Mouse (Mus musculus) midbrain, embryonic 12.5 days (tissue): Measurements from ENCODE around the gene Tsn. TPM values are rescaled to one million over a fixed set of nuclear protein-coding genes. Genes with fewer than 3 reads are reported as not detected.

ENCODE experiments used
- ATAC-seq: fragments of 200-750 bp; cut with Nextera tagmentation; 2 replicates; pipeline ENCODE4 v1.8.0; 2017; ENCODE audit warnings: low read depth, moderate TSS enrichment, moderate library complexity; ENCODE audit not compliant: low FRiP score
- H3K27ac ChIP-seq: fragments of 300-500 bp; sonication (generic); replicated peaks from 2 replicates; pipeline ENCODE4 v1.5.1; 2016; ENCODE audit warnings: mild to moderate bottlenecking
- H3K27me3 ChIP-seq: fragments of 300-500 bp; sonication (generic); 2 replicates; pipeline ENCODE4 v1.6.1; 2016; ENCODE audit warnings: mild to moderate bottlenecking
- H3K36me3 ChIP-seq: fragments of 300-500 bp; sonication (generic); 2 replicates; pipeline ENCODE4 v1.6.1; 2016
- H3K4me1 ChIP-seq: fragments of 300-500 bp; sonication (generic); 2 replicates; pipeline ENCODE4 v1.6.1; 2016
- H3K4me2 ChIP-seq: fragments of 300-500 bp; sonication (generic); replicated peaks from 2 replicates; pipeline ENCODE4 v1.6.1; 2016; ENCODE audit warnings: mild to moderate bottlenecking, moderate library complexity
- H3K4me3 ChIP-seq: fragments of 300-500 bp; sonication (generic); 2 replicates; pipeline ENCODE4 v1.5.1; 2016; ENCODE audit warnings: mild to moderate bottlenecking
- H3K9ac ChIP-seq: fragments of 300-500 bp; sonication (generic); replicated peaks from 2 replicates; pipeline ENCODE4 v1.6.1; 2016; ENCODE audit warnings: mild to moderate bottlenecking, moderate library complexity
- H3K9me3 ChIP-seq: fragments of 300-500 bp; sonication (generic); 2 replicates; pipeline ENCODE4 v1.6.1; 2016; ENCODE audit warnings: mild to moderate bottlenecking
- whole genome bisulfite sequencing: fragments of 180-500 bp; shearing (Covaris S2); methylation state at CpG from one replicate; pipeline ENCODE4 v1.1.7; 2016; 5-methylcytosine and 5-hydroxymethylcytosine counted together
- polyA plus RNA-seq: library from polyadenylated mRNA; unstranded; fragments of >200 nt; fragmentation: Nextera tagmentation; extraction: Ambion mirVana; gene quantifications from 2 replicates; pipeline ENCODE4 v1.2.1, GENCODE M21; 2016

Tsn gene
- polyA plus RNA-seq, 1 experiment from 2014 or later: 419 TPM

GRCm38 (mm10) chr1:118297719-118298118 is 13.8 kb downstream of the Tsn start:
- ATAC-seq: no peak
- Histone ChIP-seq H3K9ac (no peak overlapping the region), H3K4me2 (no peak overlapping the region), H3K27me3 (no peaks in the 10 kb centered on the region), H3K4me1 (no peaks in the 10 kb centered on the region), H3K4me3 (no peak overlapping the region), H3K9me3 (no peaks in the 10 kb centered on the region), H3K27ac (no peak overlapping the region), H3K36me3 (peaks cover 76% of the 10 kb centered on the region)
- WGBS: 95% methylated on average over 2 of the region's 2 CpGs

- no peaks in the 10 kb centered on the region for H3K27me3 ChIP-seq
- no peak overlapping the region for H3K4me3 ChIP-seq
- no peak overlapping the region for H3K4me2 ChIP-seq
- ATAC-seq: no peak
- H3K36me3 ChIP-seq: peaks cover 66% of the 10 kb centered on the region
- H3K9me3 ChIP-seq: no peaks in the 10 kb centered on the region
- H3K4me1 ChIP-seq: no peaks in the 10 kb centered on the region
- 87% methylated on average over 3 of the region's 3 CpGs for WGBS
- H3K27ac ChIP-seq: no peak overlapping the region
- no peak overlapping the region for H3K9ac ChIP-seq
Observed at GRCm38 (mm10) chr1:118296673-118297072, 14.9 kb downstream of the Tsn start.

GRCm38 (mm10) chr1:118294826-118295225 is 16.7 kb downstream of the Tsn start:
- no peak overlapping the region for H3K9ac ChIP-seq
- H3K4me3 ChIP-seq: no peak overlapping the region
- H3K9me3 ChIP-seq: no peaks in the 10 kb centered on the region
- H3K27me3 ChIP-seq: no peaks in the 10 kb centered on the region
- H3K4me1 ChIP-seq: no peaks in the 10 kb centered on the region
- H3K4me2 ChIP-seq: no peak overlapping the region
- WGBS: 73% methylated on average over 5 of the region's 5 CpGs
- H3K36me3 ChIP-seq: peaks cover 48% of the 10 kb centered on the region
- peak; percentile 28; the same call in 1 of the 2 replicates for ATAC-seq
- peak overlapping the region; percentile 16; the same call in 1 of the 2 replicates for H3K27ac ChIP-seq

GRCm38 (mm10) chr1:118294192-118294591 is 17.3 kb downstream of the Tsn start:
- H3K4me3 ChIP-seq: no peak overlapping the region
- H3K9me3 ChIP-seq: no peaks in the 10 kb centered on the region
- no peak overlapping the region for H3K27ac ChIP-seq
- H3K36me3 ChIP-seq: peaks cover 45% of the 10 kb centered on the region
- no peaks in the 10 kb centered on the region for H3K4me1 ChIP-seq
- no peaks in the 10 kb centered on the region for H3K27me3 ChIP-seq
- 94% methylated on average over 3 of the region's 3 CpGs for WGBS
- H3K4me2 ChIP-seq: no peak overlapping the region
- H3K9ac ChIP-seq: no peak overlapping the region
- no peak for ATAC-seq

GRCm38 (mm10) chr1:118292291-118292690 is 19.2 kb downstream of the Tsn start:
- H3K9me3 ChIP-seq: no peaks in the 10 kb centered on the region
- no peak for ATAC-seq
- WGBS: 88% methylated on average over 4 of the region's 4 CpGs
- no peak overlapping the region for H3K9ac ChIP-seq
- no peak overlapping the region for H3K4me3 ChIP-seq
- H3K27me3 ChIP-seq: no peaks in the 10 kb centered on the region
- H3K36me3 ChIP-seq: peaks cover 28% of the 10 kb centered on the region
- H3K4me2 ChIP-seq: no peak overlapping the region
- no peak overlapping the region for H3K27ac ChIP-seq
- H3K4me1 ChIP-seq: no peaks in the 10 kb centered on the region

GRCm38 (mm10) chr1:118275139-118275538 is 36.4 kb downstream of the Tsn start:
- peak; percentile 58; the same call in 1 of the 2 replicates for ATAC-seq

GRCm38 (mm10) chr1:118251931-118252330 is 59.6 kb downstream of the Tsn start:
- WGBS: 51% methylated on average over 2 of the region's 2 CpGs
- H3K4me3 ChIP-seq: no peak overlapping the region
- no peak for ATAC-seq
- H3K27me3 ChIP-seq: no peaks in the 10 kb centered on the region
- H3K4me2 ChIP-seq: no peak overlapping the region
- no peak overlapping the region for H3K9ac ChIP-seq
- no peaks in the 10 kb centered on the region for H3K36me3 ChIP-seq
- no peaks in the 10 kb centered on the region for H3K9me3 ChIP-seq
- no peaks in the 10 kb centered on the region for H3K4me1 ChIP-seq
- no peak overlapping the region for H3K27ac ChIP-seq

More at GRCm38 (mm10) chr1:118275139-118275538, 36.4 kb downstream of the Tsn start:
- Histone ChIP-seq H3K9ac (no peak overlapping the region), H3K4me3 (no peak overlapping the region), H3K27ac (no peak overlapping the region), H3K4me1 (no peaks in the 10 kb centered on the region), H3K36me3 (no peaks in the 10 kb centered on the region), H3K27me3 (no peaks in the 10 kb centered on the region), H3K4me2 (no peak overlapping the region), H3K9me3 (no peaks in the 10 kb centered on the region)
- WGBS: 6% methylated on average over 2 of the region's 2 CpGs

Other genes starting within 250 kb of the Tsn start
- 0.38 and 0.48 TPM in 2 replicates for gene Gm29106, start 135.2 kb downstream of the Tsn start, polyA plus RNA-seq
- gene Nifk, start 10.1 kb upstream of the Tsn start, polyA plus RNA-seq: 78.7 and 79.7 TPM in 2 replicates
- 139 and 156 TPM in 2 replicates for gene Clasp1, start 77.3 kb upstream of the Tsn start, polyA plus RNA-seq